Mouse (Mus musculus) gastrocnemius, postnatal 36 days (tissue): ENCODE measurements around the gene Zbtb9. TPM values are rescaled to one million over a fixed set of nuclear protein-coding genes. Genes with fewer than 3 reads are reported as not detected.

Experiments
- DNase-seq, 2 experiments: peaks; one replicate each; pipeline ENCODE4 v3.0.0; 2022
- intact Hi-C: fragments of 180-260 bp; cut with DNase I; formaldehyde crosslinking; loops from one replicate; pipeline ENCODE4 v1.15.1; 2025
- total RNA-seq, 2 experiments: library from RNA; stranded (reverse); gene quantifications; 2 replicates each; pipeline ENCODE4 v1.2.3; 2021

Gene Zbtb9
- total RNA-seq, 2 experiments from 2014 or later = 0.94 TPM; not detected in 1

GRCm38 (mm10) chr17:27032869-27033268 lies 59.9 kb downstream of the Zbtb9 start:
- intact Hi-C loops = loop anchor here (2.0 to 10.0 kb wide), 4 partner anchors 54 to 482 kb away; no protein-coding TSS in a partner anchor
- DNase-seq = peak; percentile 71 to 74

- no peak for DNase-seq
- intact Hi-C loops = loop anchor here (10.0 kb wide), 1 partner anchor 478 kb away; no protein-coding TSS in a partner anchor
Measured at GRCm38 (mm10) chr17:27036465-27036864, 63.5 kb downstream of the Zbtb9 start.

DNA sequence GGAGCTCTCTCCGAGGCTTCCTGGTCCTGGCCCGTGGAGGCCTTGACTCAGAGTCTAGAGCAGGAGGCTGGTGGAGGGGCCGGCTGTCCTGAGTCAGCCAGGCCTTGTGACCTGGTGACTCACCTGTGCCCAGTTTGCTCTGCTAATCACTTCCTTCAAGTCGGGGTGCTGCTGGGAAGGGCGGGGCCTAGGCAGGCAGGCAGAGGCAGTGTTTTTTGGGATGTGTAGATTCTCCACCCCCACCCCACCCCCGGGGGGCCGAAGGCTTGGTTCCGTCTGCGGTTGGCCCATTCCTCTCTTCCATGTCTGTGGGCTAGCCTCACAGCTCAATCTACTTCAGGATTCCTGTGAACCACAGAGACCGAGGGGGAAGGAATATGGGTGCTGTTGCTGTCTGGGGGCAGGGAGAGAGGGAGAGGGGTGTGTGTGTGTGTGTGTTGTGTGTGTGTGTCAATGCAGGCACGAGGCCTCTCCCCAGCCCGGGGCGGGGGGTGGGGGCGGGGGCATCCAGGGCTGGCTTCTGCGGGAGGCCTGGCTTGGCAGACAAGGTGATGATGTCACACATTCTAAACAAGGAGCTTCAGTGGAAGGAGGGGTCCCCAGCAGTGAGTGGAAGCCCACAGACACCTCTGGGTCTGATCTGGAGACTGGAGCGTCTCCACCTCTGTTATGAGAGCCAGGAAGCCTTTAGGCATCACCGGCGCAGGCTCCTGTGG lies 65.5 kb downstream of the Zbtb9 start:
- no peak for DNase-seq
- intact Hi-C loops = loop anchor here (10.0 kb wide), 1 partner anchor 476 kb away; no protein-coding TSS in a partner anchor

- intact Hi-C loops = loop anchor here (10.0 kb wide), 1 partner anchor 475 kb away; no protein-coding TSS in a partner anchor
- DNase-seq = no peak
Measured at GRCm38 (mm10) chr17:27039432-27040102, 66.6 kb downstream of the Zbtb9 start.

- DNase-seq = no peak
- intact Hi-C loops = no loop called here
Measured at GRCm38 (mm10) chr17:27040304-27041045, 67.5 kb downstream of the Zbtb9 start.

- DNase-seq = no peak
- intact Hi-C loops = no loop called here
Measured at GRCm38 (mm10) chr17:27041046-27041786, 68.2 kb downstream of the Zbtb9 start.

GRCm38 (mm10) chr17:27041787-27042055 lies 68.8 kb downstream of the Zbtb9 start:
- no peak for DNase-seq
- intact Hi-C loops = no loop called here

DNA sequence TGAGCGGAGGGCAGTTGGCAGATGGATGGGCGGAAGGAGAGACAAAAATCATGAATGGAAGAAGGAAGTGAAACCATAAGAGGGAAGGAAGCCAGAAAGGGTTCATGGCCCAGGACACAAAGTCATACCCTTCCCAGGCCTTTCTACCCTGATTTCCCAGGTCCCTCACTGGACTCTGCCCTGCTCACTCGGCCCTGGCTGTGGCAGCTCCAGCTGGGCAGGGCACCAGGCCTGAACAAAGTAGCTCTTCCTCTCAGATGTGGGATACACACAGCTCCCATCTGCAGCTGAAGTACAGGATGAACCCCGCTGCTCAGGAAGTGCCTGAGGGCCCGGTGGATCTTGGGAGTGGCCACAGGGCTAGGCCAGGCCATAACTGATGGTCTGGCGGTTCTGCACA lies 69.9 kb downstream of the Zbtb9 start:
- intact Hi-C loops = no loop called here
- no peak for DNase-seq

DNA sequence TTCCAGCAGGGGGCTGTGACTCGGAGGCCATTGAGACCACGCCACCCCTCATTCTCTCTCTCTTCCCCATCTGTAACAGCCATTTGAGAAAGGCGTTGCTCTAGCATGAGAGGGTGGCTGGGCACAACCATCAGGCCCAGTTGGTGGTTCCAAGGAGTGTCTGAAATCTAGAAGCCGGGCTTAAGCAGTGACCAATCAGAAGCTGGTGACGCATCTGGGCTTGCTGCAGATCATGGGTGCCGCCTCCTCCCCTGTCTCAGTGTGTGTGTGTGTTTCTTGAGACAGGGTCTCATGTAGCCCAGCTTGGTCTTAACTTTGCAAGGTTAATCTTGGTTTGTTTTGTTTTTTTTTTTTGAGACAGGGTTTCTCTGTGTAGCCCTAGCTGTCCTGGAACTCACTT lies 72.2 kb downstream of the Zbtb9 start:
- intact Hi-C loops = no loop called here
- no peak for DNase-seq

DNA sequence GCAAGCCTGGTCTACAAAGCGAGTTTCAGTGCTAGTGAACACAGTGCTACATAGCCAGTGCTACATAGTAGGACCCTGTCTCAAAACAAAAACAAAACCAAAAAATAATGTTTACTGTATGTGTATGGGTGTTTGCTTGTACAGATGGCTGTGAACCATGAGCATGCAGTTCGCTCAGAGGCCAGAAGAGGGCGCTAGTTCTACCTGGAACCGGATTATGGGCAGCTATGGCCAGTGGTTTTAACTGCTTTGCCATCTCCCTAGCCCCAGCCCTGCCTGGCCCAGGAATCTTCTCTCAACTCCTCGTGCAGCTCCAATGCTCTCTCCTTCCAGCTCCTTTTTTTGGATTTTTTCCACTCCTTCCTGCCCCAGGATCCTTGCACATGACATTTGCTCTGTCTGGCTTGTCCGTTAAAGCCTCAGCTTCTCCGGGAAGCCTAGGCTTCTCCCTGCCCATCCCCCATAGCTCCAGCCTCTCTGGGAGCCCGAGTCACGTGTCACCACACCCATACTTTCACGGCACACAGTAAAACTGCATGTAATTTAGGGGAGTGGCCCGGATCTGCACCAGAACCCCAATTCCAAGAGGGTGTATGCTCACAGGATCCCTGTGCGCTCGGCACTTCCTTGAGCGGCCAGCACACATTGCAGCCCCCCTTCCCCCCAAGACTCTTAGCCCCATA lies 74.9 kb downstream of the Zbtb9 start:
- intact Hi-C loops = no loop called here
- DNase-seq = no peak

DNA sequence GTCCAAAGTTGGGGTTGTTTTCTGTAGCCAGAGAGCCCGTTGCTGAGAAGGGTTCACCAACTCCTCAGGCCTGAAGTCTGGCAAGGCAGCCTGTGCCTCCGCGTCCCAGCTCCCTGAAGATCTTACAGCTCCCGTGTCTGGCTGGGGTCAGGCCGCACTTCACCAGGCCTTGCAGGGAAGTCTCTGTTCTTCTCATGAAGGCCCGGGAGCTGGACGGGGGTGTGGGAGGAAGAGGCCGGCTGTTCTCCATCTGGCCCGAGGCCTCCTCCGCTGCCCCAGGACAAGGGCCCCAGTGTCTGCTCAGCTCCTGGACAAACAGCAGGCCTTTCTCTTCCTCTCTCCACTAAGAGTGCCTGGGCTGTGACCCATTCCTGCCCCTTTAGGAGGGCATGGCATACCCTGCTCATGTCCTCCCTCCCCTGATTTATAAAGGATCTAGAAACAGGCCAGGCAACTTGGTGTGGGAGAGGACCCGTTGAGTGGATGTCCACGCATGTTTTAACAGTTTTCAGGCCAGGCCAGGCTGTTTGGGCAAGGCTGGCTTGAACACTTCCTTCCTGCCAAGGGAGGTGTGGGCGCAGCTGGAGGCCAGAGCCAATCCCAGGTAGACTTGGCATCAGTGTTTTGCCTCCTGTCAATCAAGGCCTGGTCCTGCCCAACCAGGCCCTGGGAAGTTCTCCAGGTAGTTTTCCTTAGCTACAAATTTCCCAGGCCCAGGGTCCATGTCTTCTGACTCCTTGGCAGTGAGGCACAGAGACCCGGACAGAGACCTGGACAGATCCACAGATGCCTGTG lies 75.7 kb downstream of the Zbtb9 start:
- no peak for DNase-seq
- intact Hi-C loops = no loop called here

- intact Hi-C loops = no loop called here
Measured at GRCm38 (mm10) chr17:27050853-27051252, 77.9 kb downstream of the Zbtb9 start.

GRCm38 (mm10) chr17:27051514-27051913 lies 78.5 kb downstream of the Zbtb9 start:
- DNase-seq = no peak
- intact Hi-C loops = no loop called here

More at GRCm38 (mm10) chr17:27050853-27051252, 77.9 kb downstream of the Zbtb9 start:
- no peak for DNase-seq

GRCm38 (mm10) chr17:27056170-27056569 lies 83.2 kb downstream of the Zbtb9 start:
- intact Hi-C loops = no loop called here

DNA sequence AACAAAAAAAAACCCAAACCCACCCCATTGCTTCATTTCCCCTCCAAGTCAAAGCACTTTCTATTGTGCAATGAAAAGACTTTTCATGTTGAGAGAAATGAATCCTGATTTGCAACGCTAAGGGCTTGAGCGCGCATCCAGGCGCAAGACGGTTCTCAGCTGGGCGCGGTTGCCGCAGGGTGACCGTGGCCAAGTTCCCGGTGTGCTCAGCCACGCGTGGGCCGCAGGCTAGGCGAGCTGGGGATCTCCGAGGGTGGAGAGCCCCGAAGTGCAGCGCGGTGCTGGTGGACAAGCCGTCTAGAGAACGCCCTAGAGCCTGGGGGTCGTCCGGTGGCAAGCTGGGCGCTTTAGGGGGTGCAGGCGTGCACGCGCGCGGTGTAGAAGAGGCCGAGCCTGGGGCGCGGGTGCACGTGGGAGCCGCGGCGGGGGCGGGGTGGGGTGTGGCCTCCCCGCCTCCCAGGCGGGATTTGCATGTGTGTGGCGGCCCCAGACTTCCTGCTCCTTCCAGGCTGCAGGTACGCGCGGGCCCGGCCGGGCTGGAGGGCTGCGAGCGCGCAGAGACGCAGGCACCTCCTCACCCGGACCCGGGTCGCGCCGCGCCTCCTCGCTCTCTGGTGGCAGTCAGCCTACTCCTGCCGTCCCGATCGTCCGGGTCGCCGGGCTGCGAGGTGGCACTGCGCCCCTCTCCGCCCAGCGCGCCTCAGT lies 84.0 kb downstream of the Zbtb9 start, which contains the start of gene Itpr3:
TSS of gene Itpr3 (plus strand) at position 493 of the 705 bp plus-strand sequence.
- intact Hi-C loops = no loop called here
- peak; percentile 49 to 57 for DNase-seq

More at GRCm38 (mm10) chr17:27056170-27056569, 83.2 kb downstream of the Zbtb9 start:
- peak; percentile 25 to 45 for DNase-seq

- no peak for DNase-seq
- intact Hi-C loops = no loop called here
Measured at GRCm38 (mm10) chr17:27057517-27058055, 84.6 kb downstream of the Zbtb9 start.
